Mouse (Mus musculus) forebrain, embryonic 13.5 days (tissue): ENCODE measurements around the gene Gm17174. TPM values are rescaled to one million over a fixed set of nuclear protein-coding genes. Genes with fewer than 3 reads are reported as not detected.
"Not testable (repeated sequence)": the region's sequence is repeated elsewhere in the genome, so short reads cannot be mapped to it uniquely, and the experiment has no call there.

Experiments
- ATAC-seq: fragments of 200-750 bp; cut with Nextera tagmentation; 2 replicates; pipeline ENCODE4 v1.8.0; 2017
- H3K27ac ChIP-seq: fragments of 300-500 bp; sonication (generic); 2 replicates; pipeline ENCODE4 v1.5.1; 2015; ENCODE audit warnings: inconsistent platforms, mild to moderate bottlenecking, moderate library complexity
- H3K27me3 ChIP-seq: fragments of 300-500 bp; sonication (generic); 2 replicates; pipeline ENCODE4 v1.6.1; 2015; ENCODE audit warnings: mild to moderate bottlenecking, inconsistent platforms
- H3K36me3 ChIP-seq: fragments of 300-500 bp; sonication (generic); 2 replicates; pipeline ENCODE4 v1.6.1; 2015; ENCODE audit warnings: mild to moderate bottlenecking, inconsistent platforms; ENCODE audit not compliant: poor library complexity, severe bottlenecking
- H3K4me1 ChIP-seq: fragments of 300-500 bp; sonication (generic); 2 replicates; pipeline ENCODE4 v1.6.1; 2015; ENCODE audit warnings: inconsistent platforms
- H3K4me2 ChIP-seq: fragments of 300-500 bp; sonication (generic); 2 replicates; pipeline ENCODE4 v1.6.1; 2015; ENCODE audit warnings: inconsistent platforms, mild to moderate bottlenecking, moderate library complexity
- H3K4me3 ChIP-seq: fragments of 300-500 bp; sonication (generic); 2 replicates; pipeline ENCODE4 v1.5.1; 2015; ENCODE audit warnings: mild to moderate bottlenecking, inconsistent platforms
- H3K9ac ChIP-seq: fragments of 300-500 bp; sonication (generic); 2 replicates; pipeline ENCODE4 v1.6.1; 2015; ENCODE audit warnings: mild to moderate bottlenecking, inconsistent platforms
- H3K9me3 ChIP-seq: fragments of 300-500 bp; sonication (generic); replicated peaks from 2 replicates; pipeline ENCODE4 v1.6.1; 2016; ENCODE audit warnings: inconsistent platforms
- WGBS: fragments of 180-500 bp; shearing (Covaris S2); methylation state at CpG from one replicate; pipeline ENCODE4 v1.1.7; 2015; 5-methylcytosine and 5-hydroxymethylcytosine counted together
- polyA plus RNA-seq: library from polyadenylated mRNA; unstranded; fragments of >200 nt; fragmentation: Nextera tagmentation; extraction: Ambion mirVana; gene quantifications from 2 replicates; pipeline ENCODE4 v1.2.1, GENCODE M21; 2015

The Gm17174 gene
- not detected in 2 replicates for polyA plus RNA-seq

DNA sequence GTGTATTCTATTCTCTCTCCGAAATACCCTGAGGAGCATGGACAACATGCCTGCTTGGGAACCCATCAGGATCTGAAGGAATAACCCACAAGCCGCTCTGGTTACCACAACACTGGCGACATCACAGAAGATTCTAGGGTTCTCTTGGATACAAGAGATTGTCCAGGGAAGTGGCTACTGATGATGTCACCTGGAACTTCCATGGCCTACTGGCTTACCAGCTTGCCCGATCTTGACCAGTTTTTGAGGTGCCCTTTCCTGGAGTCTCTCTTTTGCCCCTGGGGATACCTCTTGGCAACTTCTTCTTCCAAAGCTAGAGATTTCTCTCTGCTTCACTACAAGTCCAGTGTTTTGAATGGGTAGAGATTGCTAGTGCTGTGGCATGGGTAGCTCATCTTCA, at the start of gene Gm17174:
Gene Gm17174, minus strand, starts transcription at position 101 of the 400 bp plus-strand sequence.
- H3K9me3 ChIP-seq, H3K27ac ChIP-seq, ATAC-seq, H3K27me3 ChIP-seq, H3K4me2 ChIP-seq, H3K36me3 ChIP-seq, H3K9ac ChIP-seq, H3K4me3 ChIP-seq, H3K4me1 ChIP-seq: not testable (repeated sequence)
- WGBS = 91% methylated on average over 4 of the region's 4 CpGs

GRCm38 (mm10) chr14:51635566-51635965, 43.6 kb upstream of the Gm17174 start, which contains the start of gene Gm4181:
Gm4181 (minus strand) TSS chr14:51635666.
- not testable (repeated sequence) for H3K36me3 ChIP-seq, ATAC-seq, H3K4me2 ChIP-seq, H3K9me3 ChIP-seq, H3K9ac ChIP-seq, H3K4me3 ChIP-seq, H3K27me3 ChIP-seq, H3K27ac ChIP-seq, H3K4me1 ChIP-seq
- WGBS = 71% methylated on average over 1 of the region's 1 CpGs

GRCm38 (mm10) chr14:51632426-51632825, 40.5 kb upstream of the Gm17174 start:
- not testable (repeated sequence) for H3K9ac ChIP-seq, ATAC-seq, H3K9me3 ChIP-seq, H3K4me1 ChIP-seq, H3K4me2 ChIP-seq, H3K4me3 ChIP-seq, H3K36me3 ChIP-seq, H3K27me3 ChIP-seq, H3K27ac ChIP-seq
- 100% methylated on average over 1 of the region's 1 CpGs for WGBS

DNA sequence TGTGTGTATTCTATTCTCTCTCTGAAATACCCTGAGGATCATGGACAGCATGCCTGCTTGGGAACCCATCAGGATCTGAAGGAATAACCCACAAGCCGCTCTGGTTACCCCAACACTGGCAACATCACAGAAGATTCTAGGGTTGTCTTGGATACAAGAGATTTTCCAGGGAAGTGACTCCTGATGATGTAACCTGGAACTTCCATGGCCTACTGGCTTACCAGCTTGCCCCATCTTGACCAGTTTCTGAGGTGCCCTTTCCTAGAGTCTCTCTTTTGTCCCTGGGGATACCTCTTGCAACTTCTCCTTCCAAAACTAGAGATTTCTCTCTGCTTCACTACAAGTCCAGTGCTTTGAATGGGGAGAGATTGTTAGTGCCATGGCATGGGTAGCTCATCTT, 19.3 kb upstream of the Gm17174 start, which contains the start of gene Gm17078:
Gene Gm17078, minus strand, starts transcription at position 101 of the 400 bp plus-strand sequence.
- WGBS = 85% methylated on average over 1 of the region's 1 CpGs
- H3K4me2 ChIP-seq = no peak within 1 kb of the TSS
- no peak within 1 kb of the TSS for H3K27ac ChIP-seq
- H3K9me3 ChIP-seq = no peaks in the 10 kb centered on the region
- no peaks in the 10 kb centered on the region for H3K4me1 ChIP-seq
- no peaks in the 10 kb centered on the region for H3K36me3 ChIP-seq
- H3K9ac ChIP-seq = no peak within 1 kb of the TSS
- ATAC-seq = no peak
- H3K27me3 ChIP-seq = no peaks in the 10 kb centered on the region
- no peak within 1 kb of the TSS for H3K4me3 ChIP-seq

- WGBS = 98% methylated on average over 2 of the region's 2 CpGs
- not testable (repeated sequence) for H3K9me3 ChIP-seq, ATAC-seq, H3K27me3 ChIP-seq, H3K36me3 ChIP-seq, H3K4me1 ChIP-seq, H3K27ac ChIP-seq, H3K9ac ChIP-seq, H3K4me2 ChIP-seq, H3K4me3 ChIP-seq
Observed at GRCm38 (mm10) chr14:51573963-51574362, 18.0 kb downstream of the Gm17174 start, which contains the start of gene Gm17175. Gm17175 (minus strand) TSS chr14:51574063.

DNA sequence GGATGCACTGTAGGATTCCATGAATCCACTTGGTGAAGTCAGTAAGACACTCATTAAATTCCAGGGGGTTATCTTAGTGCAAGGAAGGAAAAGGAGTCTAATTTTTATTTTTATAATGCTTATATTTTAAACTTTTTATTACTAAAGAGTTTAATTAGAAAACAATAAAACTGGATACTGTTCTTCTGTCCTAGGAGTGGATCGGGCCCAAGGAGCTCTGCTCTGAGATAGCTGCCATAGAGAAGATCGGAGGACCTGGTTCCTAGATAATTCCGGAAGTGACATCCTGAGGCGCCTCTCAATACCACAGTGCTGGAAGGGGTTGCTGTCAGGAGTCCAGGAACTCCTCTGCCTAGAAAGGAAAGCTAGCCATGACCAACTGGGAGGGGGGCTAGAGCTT, 39.4 kb downstream of the Gm17174 start, which contains the start of gene Gm5622:
Gene Gm5622, plus strand, starts transcription at position 301 of the 400 bp plus-strand sequence.
- WGBS = 91% methylated on average over 4 of the region's 4 CpGs
- Histone ChIP-seq H3K36me3 (no peaks in the 10 kb centered on the region), H3K4me1 (no peaks in the 10 kb centered on the region), H3K27me3 (no peaks in the 10 kb centered on the region), H3K9ac (no peak within 1 kb of the TSS), H3K9me3 (no peaks in the 10 kb centered on the region), H3K27ac (no peak within 1 kb of the TSS), H3K4me3 (no peak within 1 kb of the TSS), H3K4me2 (no peak within 1 kb of the TSS)
- no peak for ATAC-seq

Other genes starting within 250 kb of the Gm17174 start
- gene Gm7247, start 230.4 kb downstream of the Gm17174 start, polyA plus RNA-seq = not detected in 2 replicates
- not detected in 2 replicates for gene Vmn2r88, start 181.3 kb downstream of the Gm17174 start, polyA plus RNA-seq
- gene Vmn2r89, start 140.3 kb downstream of the Gm17174 start, polyA plus RNA-seq = not detected in 2 replicates
- not detected in 2 replicates for gene Gm5622, start 39.3 kb downstream of the Gm17174 start, polyA plus RNA-seq
- gene Gm17175, start 18.1 kb downstream of the Gm17174 start, polyA plus RNA-seq = not detected in 2 replicates
- not detected in 2 replicates for gene Gm17078, start 19.2 kb upstream of the Gm17174 start, polyA plus RNA-seq
- gene Gm4181, start 43.5 kb upstream of the Gm17174 start, polyA plus RNA-seq = not detected in 2 replicates
- not detected in 2 replicates for gene Gm17079, start 103.3 kb upstream of the Gm17174 start, polyA plus RNA-seq
- gene Gm5800, start 125.0 kb upstream of the Gm17174 start, polyA plus RNA-seq = not detected in 2 replicates
- not detected in 2 replicates for gene Ang4, start 181.5 kb upstream of the Gm17174 start, polyA plus RNA-seq
- not detected in 2 replicates for gene AY358078, start 207.9 kb upstream of the Gm17174 start, polyA plus RNA-seq